Mouse (Mus musculus): ENCODE measurements around the gene 2410131K14Rik.

DNA sequence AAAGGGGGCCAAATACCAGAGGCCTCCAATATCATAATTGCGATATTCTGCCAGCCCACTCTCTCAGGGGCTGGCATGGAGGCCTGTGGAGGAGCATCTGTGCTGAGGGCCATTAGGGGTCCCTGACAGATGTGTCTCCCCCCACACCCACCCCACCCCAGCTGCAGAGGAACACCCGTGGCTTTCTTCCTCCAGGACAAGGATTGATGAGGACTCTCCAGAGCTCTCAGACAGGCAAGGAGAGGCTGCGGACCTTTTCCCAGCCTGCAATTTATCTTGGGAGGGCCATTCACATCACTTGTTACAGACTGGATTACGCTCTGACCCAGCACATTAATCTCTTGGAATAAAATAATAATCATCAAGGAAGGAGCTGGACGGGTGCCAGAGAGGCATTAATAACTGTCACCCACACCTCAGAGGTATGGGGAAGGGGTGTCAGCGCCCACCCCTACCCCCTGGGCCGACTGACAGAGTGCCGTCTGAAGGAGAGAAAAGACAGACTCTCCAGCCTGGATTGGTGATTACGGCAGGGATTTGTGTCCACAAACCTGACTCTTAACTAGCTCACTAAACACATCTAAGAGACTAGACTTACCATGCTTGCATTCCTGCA is 21.8 kb upstream of the 2410131K14Rik start:
- TF ChIP-seq CTCF (IDR thresholded peaks at IDR 0.05; ENCODE audit: low read depth, low read length) (no peak), EP300 (IDR thresholded peaks at IDR 0.05; ENCODE audit: insufficient read depth, low read depth, low read length) (no peak)
